Mouse (Mus musculus) lung, adult 2 months (tissue): Measurements from ENCODE around the gene Tbx19.

ENCODE experiments used
- CTCF ChIP-seq: fragments of 200-500 bp; IDR thresholded peaks from 2 replicates; pipeline ENCODE4 v1.5.1; 2011; ENCODE audit warnings: mild to moderate bottlenecking, low read length, control low read depth; ENCODE audit not compliant: insufficient read depth
- POLR2A ChIP-seq: fragments of 200-500 bp; IDR thresholded peaks from 2 replicates; pipeline ENCODE4 v1.6.1; 2011; ENCODE audit warnings: low read depth, mild to moderate bottlenecking, control low read depth, low read length, borderline replicate concordance; ENCODE audit errors: extremely low read depth

- TF ChIP-seq POLR2A: no peak
- no peak for TF ChIP-seq CTCF
Observed at GRCm38 (mm10) chr1:165183400-165183799, 22.8 kb upstream of the Tbx19 start.
